Mouse (Mus musculus) MEL (cell line): ENCODE measurements at regions not wholly inside any gene's neighbourhood (a gene's known extent, or its start where the extent isn't known, plus 50 kb on each side); places are given as distances from the start of the nearest gene placed in this dataset.

Source experiments
- DNase-seq: peaks from one replicate; pipeline ENCODE4 v3.0.0; 2011; ENCODE audit warnings: low read depth, low spot score
- H3K27ac ChIP-seq: 2 replicates; pipeline ENCODE4 v1.5.1; 2012; ENCODE audit warnings: low read depth, mild to moderate bottlenecking, control low read depth, low read length, moderate library complexity; ENCODE audit not compliant: control insufficient read depth
- H3K27me3 ChIP-seq, 2 experiments: fragments of 150-350 bp in 1 of 2; sonication (generic) in 1 of 2; 2 replicates each; pipeline ENCODE4 v1.6.1; 2012; ENCODE audit warnings: low read length in 2 of 2, mild to moderate bottlenecking in 2 of 2, improper control_type of control experiment in 1 of 2, moderate library complexity in 1 of 2; ENCODE audit not compliant: insufficient read depth in 2 of 2, control insufficient read depth in 1 of 2
- H3K36me3 ChIP-seq, 2 experiments: 2 replicates each; pipeline ENCODE4 v1.6.1; 2012 to 2014; ENCODE audit warnings: low read length in 2 of 2, improper control_type of control experiment in 1 of 2, inconsistent platforms in 1 of 2, mild to moderate bottlenecking in 1 of 2; ENCODE audit not compliant: insufficient read depth in 2 of 2, control insufficient read depth in 1 of 2
- H3K4me1 ChIP-seq, 2 experiments: fragments of 150-350 bp in 1 of 2; sonication (generic) in 1 of 2; 2 replicates each; pipeline ENCODE4 v1.6.1; 2012; ENCODE audit warnings: low read length in 2 of 2, improper control_type of control experiment in 1 of 2, mild to moderate bottlenecking in 1 of 2; ENCODE audit not compliant: insufficient read depth in 2 of 2, control insufficient read depth in 1 of 2
- H3K4me3 ChIP-seq, 2 experiments: fragments of 150-350 bp in 1 of 2; sonication (generic) in 1 of 2; 2 replicates each; pipeline ENCODE4 v1.5.1; 2012; ENCODE audit warnings: low read depth in 2 of 2, low read length in 2 of 2, mild to moderate bottlenecking in 2 of 2, moderate library complexity in 2 of 2, control low read depth in 1 of 2, improper control_type of control experiment in 1 of 2; ENCODE audit not compliant: control insufficient read depth in 1 of 2, insufficient read depth in 1 of 2
- H3K79me2 ChIP-seq: 2 replicates; pipeline ENCODE4 v1.6.1; 2012; ENCODE audit warnings: mild to moderate bottlenecking, low read length, moderate library complexity; ENCODE audit not compliant: control insufficient read depth, poor library complexity, insufficient read depth
- H3K9ac ChIP-seq: 2 replicates; pipeline ENCODE4 v1.6.1; 2012; ENCODE audit warnings: low read depth, mild to moderate bottlenecking, control low read depth, low read length, moderate library complexity; ENCODE audit not compliant: control insufficient read depth, poor library complexity, severe bottlenecking
- H3K9me3 ChIP-seq: fragments of 150-350 bp; sonication (generic); replicated peaks from 2 replicates; pipeline ENCODE4 v1.6.1; 2012; ENCODE audit warnings: mild to moderate bottlenecking, low read length, improper control_type of control experiment, moderate library complexity; ENCODE audit not compliant: insufficient read depth
- CTCF ChIP-seq, 3 experiments: IDR thresholded peaks in 2 of 3; conservative IDR thresholded peaks in 1 of 3; 2 replicates each; pipeline ENCODE4 v1.5.1; 2011 to 2012; ENCODE audit warnings: low read length in 3 of 3, low read depth in 2 of 3, mild to moderate bottlenecking in 2 of 3, improper control_type of control experiment in 1 of 3, inconsistent platforms in 1 of 3, mixed read lengths in 1 of 3, moderate library complexity in 1 of 3; ENCODE audit not compliant: control insufficient read depth in 1 of 3, insufficient read depth in 1 of 3, poor library complexity in 1 of 3, severe bottlenecking in 1 of 3
- E2F4 ChIP-seq: IDR thresholded peaks from 2 replicates; pipeline ENCODE4 v1.6.1; 2011; ENCODE audit warnings: low read depth, low read length, improper control_type of control experiment, borderline replicate concordance
- EP300 ChIP-seq, 2 experiments: IDR thresholded peaks; 2 replicates each; pipeline ENCODE4 v1.6.1; 2011; ENCODE audit warnings: improper control_type of control experiment in 2 of 2, low read length in 2 of 2, low read depth in 1 of 2, mild to moderate bottlenecking in 1 of 2
- ETS1 ChIP-seq: IDR thresholded peaks from 2 replicates; pipeline ENCODE4 v1.6.1; 2012; ENCODE audit warnings: low read depth, mild to moderate bottlenecking, inconsistent platforms, low read length, improper control_type of control experiment, moderate library complexity
- GATA1 ChIP-seq: IDR thresholded peaks from 2 replicates; pipeline ENCODE4 v1.6.1; 2011; ENCODE audit warnings: low read depth, low read length, improper control_type of control experiment
- HCFC1 ChIP-seq: IDR thresholded peaks from 2 replicates; pipeline ENCODE4 v1.6.1; 2012; ENCODE audit warnings: low read depth, mild to moderate bottlenecking, inconsistent platforms, low read length, improper control_type of control experiment, moderate library complexity
- MAX ChIP-seq: IDR thresholded peaks from 2 replicates; pipeline ENCODE4 v1.6.1; 2011; ENCODE audit warnings: low read length, improper control_type of control experiment
- MAZ ChIP-seq: IDR thresholded peaks from 2 replicates; pipeline ENCODE4 v1.6.1; 2012; ENCODE audit warnings: low read depth, mild to moderate bottlenecking, inconsistent platforms, low read length, improper control_type of control experiment
- MXI1 ChIP-seq: IDR thresholded peaks from 2 replicates; pipeline ENCODE4 v1.6.1; 2011; ENCODE audit warnings: mild to moderate bottlenecking, low read depth, low read length, improper control_type of control experiment
- MYB ChIP-seq: IDR thresholded peaks from 2 replicates; pipeline ENCODE4 v1.6.1; 2011; ENCODE audit warnings: mild to moderate bottlenecking, low read depth, low read length, improper control_type of control experiment
- NELFE ChIP-seq: IDR thresholded peaks from 2 replicates; pipeline ENCODE4 v1.6.1; 2011; ENCODE audit warnings: low read depth, low read length, improper control_type of control experiment
- RAD21 ChIP-seq: IDR thresholded peaks from 2 replicates; pipeline ENCODE4 v1.6.1; 2011; ENCODE audit warnings: mild to moderate bottlenecking, low read depth, low read length, improper control_type of control experiment
- SMC3 ChIP-seq: IDR thresholded peaks from 2 replicates; pipeline ENCODE4 v1.6.1; 2011; ENCODE audit warnings: low read depth, low read length, improper control_type of control experiment
- TAL1 ChIP-seq: IDR thresholded peaks from 2 replicates; pipeline ENCODE4 v1.6.1; 2012; ENCODE audit warnings: mild to moderate bottlenecking, inconsistent platforms, low read length, moderate library complexity, mixed read lengths
- TBP ChIP-seq: IDR thresholded peaks from 2 replicates; pipeline ENCODE4 v1.8.0; 2011; ENCODE audit warnings: low read depth, low read length, improper control_type of control experiment
- UBTF ChIP-seq: IDR thresholded peaks from 2 replicates; pipeline ENCODE4 v1.6.1; 2012; ENCODE audit warnings: low read depth, mild to moderate bottlenecking, inconsistent platforms, low read length, improper control_type of control experiment, moderate library complexity, borderline replicate concordance; ENCODE audit not compliant: insufficient read depth

GRCm38 (mm10) chr17:50442905-50443304 lies 66.3 kb upstream of the Plcl2 start:
- no peak overlapping the region for H3K27ac ChIP-seq

GRCm38 (mm10) chr17:50443376-50444022 lies 65.7 kb upstream of the Plcl2 start:
- Histone ChIP-seq H3K27me3 (no peaks in the 10 kb centered on the region), H3K9ac (no peak overlapping the region), H3K36me3 (no peaks in the 10 kb centered on the region), H3K79me2 (no peaks in the 10 kb centered on the region), H3K4me3 (no peak overlapping the region), H3K4me1 (no peaks in the 10 kb centered on the region), H3K9me3 (no peaks in the 10 kb centered on the region), H3K27ac (no peak overlapping the region)
- no peak for DNase-seq
- TF ChIP-seq NELFE (no peak), UBTF (no peak), GATA1 (no peak), RAD21 (no peak), TBP (no peak), HCFC1 (no peak), TAL1 (no peak), MAX (no peak), ETS1 (no peak), SMC3 (no peak)

More at GRCm38 (mm10) chr17:50442905-50443304, 66.3 kb upstream of the Plcl2 start:
- H3K79me2 ChIP-seq = no peaks in the 10 kb centered on the region
- DNase-seq = no peak
- H3K9ac ChIP-seq = no peak overlapping the region
- no peaks in the 10 kb centered on the region for H3K36me3 ChIP-seq
- TF ChIP-seq NELFE = no peak
- no peak for TF ChIP-seq CTCF (IDR thresholded peaks at IDR 0.05 in 2 of 3, conservative IDR thresholded peaks at IDR 0.05 in 1 of 3; ENCODE audit: control insufficient read depth in 1 of 3, insufficient read depth in 1 of 3, low read depth in 2 of 3, low read length in 3 of 3, poor library complexity in 1 of 3, severe bottlenecking in 1 of 3)
- no peak for TF ChIP-seq MAZ
- TF ChIP-seq EP300 (IDR thresholded peaks at IDR 0.05; ENCODE audit: low read depth in 1 of 2, low read length in 2 of 2) = no peak
- no peak for TF ChIP-seq SMC3
- TF ChIP-seq MYB = no peak
- no peak for TF ChIP-seq RAD21
- no peak for TF ChIP-seq E2F4
- no peaks in the 10 kb centered on the region for H3K4me1 ChIP-seq
- H3K4me3 ChIP-seq = no peak overlapping the region
- H3K9me3 ChIP-seq = no peaks in the 10 kb centered on the region
- H3K27me3 ChIP-seq = no peaks in the 10 kb centered on the region

- no peak overlapping the region for H3K27ac ChIP-seq
- H3K9me3 ChIP-seq = no peaks in the 10 kb centered on the region
- DNase-seq = no peak
- no peaks in the 10 kb centered on the region for H3K79me2 ChIP-seq
- no peak overlapping the region for H3K4me3 ChIP-seq
- H3K4me1 ChIP-seq = peaks cover 0 to 3% of the 10 kb centered on the region in 2 experiments; a peak in 1 of 4 replicates
- no peaks in the 10 kb centered on the region for H3K27me3 ChIP-seq
- peaks cover 0 to 3% of the 10 kb centered on the region in 2 experiments; a peak in 1 of 4 replicates for H3K36me3 ChIP-seq
- H3K9ac ChIP-seq = no peak overlapping the region
- TF ChIP-seq MXI1 = no peak
Measured at GRCm38 (mm10) chr17:50444023-50444389, 65.2 kb upstream of the Plcl2 start.
